Mouse (Mus musculus): ENCODE data around the gene Twist2. TPM values are rescaled to one million over a fixed set of nuclear protein-coding genes. Genes with fewer than 3 reads are reported as not detected.

The Twist2 gene
- not detected for polyA plus RNA-seq (2017; shearing (Covaris generic))

DNA sequence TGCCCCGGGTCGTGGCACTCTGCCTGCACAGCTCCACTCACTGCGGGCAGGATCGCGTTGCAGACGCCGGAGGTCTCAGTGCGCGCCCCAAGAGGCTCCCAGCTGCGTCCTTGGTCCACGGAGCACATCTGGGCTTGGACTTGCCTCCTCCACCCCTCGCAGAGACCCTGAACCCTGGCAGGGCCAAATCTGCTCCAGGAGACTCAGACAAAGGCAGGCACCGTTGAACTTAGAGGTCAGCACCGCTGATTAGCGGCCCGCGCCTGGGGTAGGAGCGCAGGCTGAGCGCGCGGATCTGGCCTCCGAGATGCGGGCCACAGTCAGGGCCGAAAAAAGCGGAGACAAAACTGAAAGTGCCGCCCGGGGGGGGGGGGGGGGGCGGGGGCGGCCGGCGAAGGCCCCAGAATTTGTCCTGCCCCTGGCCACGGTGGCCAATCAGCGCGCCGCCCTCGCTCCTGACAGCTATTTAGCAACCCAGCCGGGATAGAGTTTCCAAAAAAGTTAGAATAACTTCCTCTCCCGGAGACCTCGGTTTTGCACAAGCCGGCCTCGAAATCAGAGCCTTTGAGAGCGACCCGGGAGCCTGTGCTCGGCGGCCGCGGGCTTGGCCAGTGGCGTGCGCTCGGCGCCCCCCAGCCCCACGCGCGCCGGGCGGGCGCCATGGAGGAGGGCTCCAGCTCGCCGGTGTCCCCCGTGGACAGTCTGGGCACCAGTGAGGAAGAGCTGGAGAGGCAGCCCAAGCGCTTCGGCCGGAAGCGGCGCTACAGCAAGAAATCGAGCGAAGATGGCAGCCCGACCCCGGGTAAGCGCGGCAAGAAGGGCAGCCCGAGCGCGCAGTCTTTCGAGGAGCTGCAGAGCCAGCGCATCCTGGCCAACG, at the start of gene Twist2:
TSS of gene Twist2 (plus strand) at position 495 of the 877 bp plus-strand sequence.
- ATAC-seq = no peak

DNA sequence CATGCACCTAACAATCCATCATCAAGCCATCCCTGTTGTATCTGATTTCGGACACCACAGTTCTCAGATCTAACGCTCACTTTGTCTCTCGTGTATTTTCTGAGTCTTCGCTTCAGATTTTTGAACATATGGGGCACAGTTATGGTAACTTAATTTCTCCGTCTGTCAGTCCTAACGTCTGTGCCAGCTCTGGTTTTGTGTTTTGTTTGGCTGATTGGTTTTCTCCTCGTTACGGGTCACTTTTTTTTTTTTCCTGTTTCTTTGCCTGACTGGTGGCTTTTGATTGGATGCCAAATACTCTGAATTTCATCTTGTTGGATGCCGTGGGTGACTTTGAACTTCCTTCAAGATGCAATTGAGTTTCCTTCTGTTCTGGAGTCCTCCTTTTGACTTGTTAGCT, 48.3 kb upstream of the Twist2 start:
- no peak for ATAC-seq

DNA sequence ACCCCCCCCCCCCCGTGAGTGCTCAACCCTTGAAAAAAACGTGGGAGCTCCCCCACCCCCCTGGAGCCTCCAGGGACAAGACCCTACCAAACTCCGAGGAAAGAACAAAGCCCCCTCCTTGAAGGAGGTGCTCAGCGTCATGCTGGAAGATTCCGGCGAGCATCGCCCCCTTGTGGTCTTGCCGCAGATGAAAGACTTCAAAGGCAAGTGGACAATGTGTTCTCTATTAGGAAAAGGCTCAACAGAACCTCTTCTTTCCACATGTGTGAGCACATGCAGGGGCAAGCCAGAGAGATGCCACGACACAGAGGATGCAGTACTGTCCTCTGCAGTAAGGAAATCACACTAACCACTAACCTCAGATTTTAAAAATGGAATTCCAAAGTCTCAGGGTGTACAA, 46.2 kb upstream of the Twist2 start:
- ATAC-seq = no peak

- ATAC-seq = no peak
Measured at GRCm38 (mm10) chr1:91757292-91757691, 44.0 kb upstream of the Twist2 start.

GRCm38 (mm10) chr1:91758143-91758542, 43.1 kb upstream of the Twist2 start:
- no peak for ATAC-seq

- ATAC-seq = no peak
Measured at GRCm38 (mm10) chr1:91758600-91759515, 42.4 kb upstream of the Twist2 start.

DNA sequence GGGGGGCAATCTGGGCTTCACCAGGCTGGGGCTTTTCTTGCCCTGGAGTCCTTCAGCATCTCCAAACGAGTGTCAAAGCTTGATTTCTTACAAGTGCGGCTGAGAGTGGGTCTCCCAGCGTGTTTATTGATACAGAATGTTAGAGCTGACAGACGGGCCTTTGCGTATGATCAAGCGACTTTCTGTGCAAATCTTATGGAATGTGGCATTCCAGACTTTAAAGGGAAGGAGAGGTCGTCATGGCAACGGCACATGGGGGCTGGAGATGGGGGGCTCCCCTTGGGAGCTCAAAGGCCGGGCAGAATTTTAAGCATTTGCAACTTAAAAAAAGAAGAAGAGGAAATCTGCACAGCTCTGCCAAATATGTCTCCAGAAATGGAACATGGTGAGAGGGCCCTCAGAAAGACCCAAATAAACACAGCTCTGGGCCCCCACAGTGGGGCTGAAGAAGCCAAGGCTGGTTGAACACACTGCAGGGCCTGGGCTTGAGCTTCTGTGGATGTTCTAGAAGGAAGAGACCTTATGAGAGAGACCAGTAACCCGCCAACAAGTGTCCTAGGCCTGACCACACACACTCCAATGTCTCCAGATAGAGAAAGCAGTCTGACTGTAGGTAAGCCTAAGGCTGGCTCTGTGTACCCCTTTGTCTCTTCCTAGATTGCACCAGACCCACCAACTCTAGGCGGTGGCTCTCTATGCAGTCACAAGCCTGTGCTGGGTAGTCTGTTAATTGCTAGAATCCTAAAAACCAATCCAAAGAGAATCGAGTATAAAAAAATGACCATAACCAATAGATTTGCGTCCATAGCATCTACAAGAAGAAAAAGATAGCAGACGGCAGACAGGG, 40.9 kb upstream of the Twist2 start:
- ATAC-seq = no peak

GRCm38 (mm10) chr1:91762528-91763091, 38.7 kb upstream of the Twist2 start:
- ATAC-seq = no peak

DNA sequence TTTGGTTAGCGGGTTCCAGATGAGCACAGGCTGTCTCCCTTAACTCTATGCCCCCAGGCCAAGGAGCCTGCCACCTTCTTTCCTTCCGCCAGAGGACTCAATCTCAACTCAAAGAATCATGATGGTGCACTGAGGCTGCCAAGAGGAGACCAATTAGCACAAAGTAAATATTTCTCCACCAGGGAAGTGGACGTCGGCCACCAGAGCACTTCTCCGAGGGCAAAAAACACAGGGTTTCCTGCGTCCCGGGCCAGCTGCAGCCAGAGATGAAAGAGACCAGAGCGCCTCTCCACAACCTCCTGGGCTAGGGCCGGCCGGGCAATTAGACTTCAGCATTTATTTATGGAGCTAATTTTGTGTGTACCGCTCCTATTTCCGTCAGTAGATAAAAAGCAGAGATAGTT, 31.0 kb upstream of the Twist2 start:
- no peak for ATAC-seq

DNA sequence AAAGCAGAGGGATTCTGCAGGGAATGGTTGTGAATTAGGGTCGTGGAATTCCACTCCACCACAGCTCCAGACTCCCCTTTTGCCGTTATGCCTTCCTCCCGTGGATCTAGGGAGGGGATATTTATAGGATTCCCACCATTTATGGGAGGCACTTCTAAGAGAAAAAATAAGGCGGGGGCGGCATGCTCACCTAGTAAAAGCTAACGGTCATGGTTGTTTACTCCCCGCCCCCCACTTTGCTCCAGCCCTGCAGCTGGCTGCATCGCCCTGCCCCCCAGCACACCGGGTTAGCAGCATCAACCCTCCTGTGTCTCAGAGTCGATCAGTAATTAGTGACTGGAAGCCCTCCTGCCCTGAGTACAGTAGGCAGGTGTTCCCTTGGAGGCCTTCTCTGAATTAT, 30.6 kb upstream of the Twist2 start:
- no peak for ATAC-seq

- ATAC-seq = no peak
Measured at GRCm38 (mm10) chr1:91776928-91777327, 24.3 kb upstream of the Twist2 start.

- ATAC-seq = no peak
Measured at GRCm38 (mm10) chr1:91779819-91780218, 21.4 kb upstream of the Twist2 start.

- ATAC-seq = no peak
Measured at GRCm38 (mm10) chr1:91781182-91781581, 20.1 kb upstream of the Twist2 start.

DNA sequence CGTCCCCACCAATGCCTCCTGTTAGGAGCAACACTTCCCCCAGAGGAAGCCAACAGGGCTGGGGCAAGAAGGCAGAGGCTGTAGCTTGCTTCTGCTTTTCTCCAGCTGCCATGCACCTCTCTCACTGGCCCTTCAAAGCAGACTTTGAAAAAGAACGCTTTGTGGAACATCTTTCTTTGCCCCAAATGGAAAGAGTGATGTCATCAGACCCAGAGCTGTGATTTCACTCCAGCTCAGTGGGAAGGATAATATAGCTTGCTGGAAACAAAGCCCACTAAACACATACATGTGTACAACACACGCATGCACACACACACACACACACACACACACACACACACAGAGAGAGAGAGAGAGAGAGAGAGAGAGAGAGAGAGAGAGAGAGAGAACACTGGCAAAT, 17.1 kb upstream of the Twist2 start:
- no peak for ATAC-seq

DNA sequence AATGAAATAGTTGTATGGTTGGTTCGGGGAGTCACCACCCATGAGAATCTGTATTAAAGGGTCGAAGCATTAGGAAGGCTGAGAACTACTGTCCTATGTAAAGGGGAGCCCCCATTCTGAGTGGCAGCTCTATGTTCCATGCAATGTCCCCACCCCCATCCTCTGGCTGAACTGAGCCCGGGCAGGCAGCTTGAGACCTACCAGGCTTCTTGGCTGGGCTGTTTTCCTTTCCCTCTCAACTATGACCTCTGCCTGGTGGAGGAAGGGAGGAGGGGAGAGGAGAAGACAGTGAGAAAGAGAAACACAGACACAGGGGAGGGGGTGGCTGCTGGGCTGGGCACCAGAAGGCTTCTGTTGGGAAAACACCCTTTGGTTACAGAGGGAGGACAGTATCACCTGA, 1.9 kb upstream of the Twist2 start:
- ATAC-seq = no peak

DNA sequence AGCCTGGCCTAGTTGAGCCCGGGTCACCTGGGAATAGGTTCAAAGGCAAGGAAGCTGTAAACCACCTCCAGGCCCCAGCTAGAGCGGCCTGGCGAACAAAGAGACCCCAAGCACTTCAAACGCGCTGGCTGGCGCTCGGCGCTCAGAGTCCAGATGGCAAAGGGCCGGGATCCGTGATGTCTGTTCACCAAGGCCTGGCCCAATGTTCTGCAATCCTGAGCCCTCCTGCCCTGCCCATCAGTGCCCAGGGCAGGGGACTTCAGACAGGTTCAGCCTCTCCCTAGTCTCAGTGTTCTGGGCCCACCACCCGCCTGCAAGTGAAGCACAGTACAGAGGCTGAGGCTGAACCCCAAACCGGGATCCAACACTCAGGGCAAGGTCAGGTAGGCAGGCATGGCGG, 913 bp upstream of the Twist2 start:
- no peak for ATAC-seq

DNA sequence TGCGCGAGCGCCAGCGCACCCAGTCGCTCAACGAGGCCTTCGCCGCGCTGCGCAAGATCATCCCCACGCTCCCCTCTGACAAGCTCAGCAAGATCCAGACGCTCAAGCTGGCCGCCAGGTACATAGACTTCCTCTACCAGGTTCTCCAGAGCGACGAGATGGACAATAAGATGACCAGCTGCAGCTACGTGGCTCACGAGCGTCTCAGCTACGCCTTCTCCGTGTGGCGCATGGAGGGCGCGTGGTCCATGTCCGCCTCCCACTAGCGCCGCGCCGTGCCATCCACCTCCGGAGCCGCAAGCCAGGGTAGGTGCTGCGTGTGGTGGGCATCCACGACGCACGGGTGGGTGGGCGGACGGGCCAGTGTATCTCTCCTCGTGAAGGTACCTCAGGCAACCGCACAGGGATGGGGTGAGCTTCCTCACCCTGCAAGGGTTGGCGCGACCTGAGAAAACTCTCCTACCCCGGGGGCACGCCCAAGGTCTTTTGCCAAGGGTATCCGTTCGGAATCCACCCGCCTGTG, 644 bp downstream of the Twist2 start:
- ATAC-seq = no peak

- no peak for ATAC-seq
Measured at GRCm38 (mm10) chr1:91802406-91803121, 1.3 kb downstream of the Twist2 start.

- ATAC-seq = no peak
Measured at GRCm38 (mm10) chr1:91803416-91803815, 2.2 kb downstream of the Twist2 start.

DNA sequence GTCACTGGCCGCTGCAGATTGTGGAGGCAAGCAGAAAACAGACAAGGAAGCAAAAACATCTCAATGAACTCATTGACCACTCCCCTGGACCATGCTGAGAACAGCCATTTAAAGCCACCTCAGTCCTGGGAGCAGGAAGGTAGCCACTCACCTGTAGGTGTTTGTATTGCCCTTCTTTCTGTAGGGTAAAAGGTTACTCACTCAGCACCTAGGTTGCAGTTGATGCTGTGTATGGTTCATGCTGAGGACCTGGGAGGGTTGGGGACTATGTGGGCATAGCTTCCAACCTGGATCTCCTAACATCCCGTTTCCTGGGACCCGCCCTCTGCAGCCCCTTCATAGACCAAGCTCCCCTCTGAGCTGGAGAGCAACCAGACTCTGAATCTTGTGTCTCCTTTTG, 14.8 kb downstream of the Twist2 start:
- ATAC-seq = no peak

- no peak for ATAC-seq
Measured at GRCm38 (mm10) chr1:91816571-91816970, 15.3 kb downstream of the Twist2 start.
